Mouse (Mus musculus) lung, embryonic 16.5 days (tissue): ENCODE results near the gene Fus. TPM values are rescaled to one million over a fixed set of nuclear protein-coding genes. Genes with fewer than 3 reads are reported as not detected.
"Not testable (repeated sequence)": the region's sequence is repeated elsewhere in the genome, so short reads cannot be mapped to it uniquely, and the experiment has no call there.

Source experiments
- ATAC-seq: fragments of 200-750 bp; cut with Nextera tagmentation; 2 replicates; pipeline ENCODE4 v1.8.0; 2017; ENCODE audit warnings: low read depth, mild to moderate bottlenecking, moderate library complexity
- H3K27ac ChIP-seq: fragments of 300-500 bp; sonication (generic); 2 replicates; pipeline ENCODE4 v1.5.1; 2014; ENCODE audit warnings: mild to moderate bottlenecking, control low read depth, low read length
- H3K27me3 ChIP-seq: fragments of 300-500 bp; sonication (generic); 2 replicates; pipeline ENCODE4 v1.6.1; 2014; ENCODE audit warnings: low read depth, low read length, mixed read lengths; ENCODE audit not compliant: control insufficient read depth, insufficient read depth
- H3K36me3 ChIP-seq: fragments of 300-500 bp; sonication (generic); 2 replicates; pipeline ENCODE4 v1.6.1; 2014; ENCODE audit warnings: low read length; ENCODE audit not compliant: control insufficient read depth, insufficient read depth
- H3K4me1 ChIP-seq: fragments of 300-500 bp; sonication (generic); replicated peaks from 2 replicates; pipeline ENCODE4 v1.6.1; 2014; ENCODE audit warnings: low read length, mixed read lengths; ENCODE audit not compliant: control insufficient read depth, insufficient read depth
- H3K4me2 ChIP-seq: fragments of 300-500 bp; sonication (generic); 2 replicates; pipeline ENCODE4 v1.6.1; 2014; ENCODE audit warnings: low read depth, low read length, control low read depth
- H3K4me3 ChIP-seq: fragments of 300-500 bp; sonication (generic); 2 replicates; pipeline ENCODE4 v1.5.1; 2014; ENCODE audit warnings: mild to moderate bottlenecking, low read length, control low read depth
- H3K9ac ChIP-seq: fragments of 300-500 bp; sonication (generic); 2 replicates; pipeline ENCODE4 v1.6.1; 2014; ENCODE audit warnings: low read length, control low read depth
- H3K9me3 ChIP-seq: fragments of 300-500 bp; sonication (generic); 2 replicates; pipeline ENCODE4 v1.6.1; 2016; ENCODE audit warnings: low read length; ENCODE audit not compliant: control insufficient read depth
- WGBS: fragments of 180-500 bp; shearing (Covaris S2); extraction: QIAGEN DNeasy Blood & Tissue Kit; methylation state at CpG from one replicate; pipeline ENCODE4 v1.1.7; 2014; 5-methylcytosine and 5-hydroxymethylcytosine counted together
- polyA plus RNA-seq: library from polyadenylated mRNA; unstranded; fragments of >200 nt; fragmentation: Nextera tagmentation; extraction: Ambion mirVana; gene quantifications from 2 replicates; pipeline ENCODE4 v1.2.1, GENCODE M21; 2015

The Fus gene
- polyA plus RNA-seq, 1 experiment from 2014 or later, result 328 TPM

DNA sequence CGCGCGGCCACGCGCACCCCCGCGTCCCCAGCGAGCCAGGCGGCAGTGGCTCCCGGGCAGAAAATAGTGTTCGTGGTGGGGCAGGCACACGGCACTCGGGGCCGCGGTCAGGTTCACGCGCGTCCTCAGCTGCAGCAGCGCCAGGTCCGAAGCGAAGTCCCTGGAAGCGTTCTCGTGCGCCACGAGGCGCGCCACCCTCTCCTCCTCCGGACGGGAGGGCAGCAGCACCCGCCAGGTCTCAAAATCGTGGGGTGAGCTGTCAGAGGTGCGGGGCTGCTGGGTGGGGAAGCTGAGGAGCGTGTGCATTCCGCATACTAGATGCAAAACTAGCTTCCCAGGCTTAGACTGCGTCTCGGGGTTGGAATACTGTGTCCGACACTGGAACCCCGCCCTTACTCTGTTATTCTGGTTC, 31.5 kb upstream of the Fus start:
- peak; percentile 27 for ATAC-seq
- H3K27ac ChIP-seq, result peak overlapping the region; percentile 75

GRCm38 (mm10) chr7:127936216-127936884, 30.9 kb upstream of the Fus start:
- peak overlapping the region; percentile 99 for H3K4me2 ChIP-seq
- ATAC-seq, result no peak
- WGBS, result 49% methylated on average over 18 of the region's 18 CpGs
- no peak overlapping the region; the same call in 1 of the 2 replicates for H3K27ac ChIP-seq
- no peaks in the 10 kb centered on the region for H3K9me3 ChIP-seq
- peaks cover 35% of the 10 kb centered on the region for H3K4me1 ChIP-seq
- H3K27me3 ChIP-seq, result no peaks in the 10 kb centered on the region
- no peaks in the 10 kb centered on the region for H3K36me3 ChIP-seq
- peak overlapping the region; percentile 82 for H3K4me3 ChIP-seq
- H3K9ac ChIP-seq, result peak overlapping the region; percentile 90

More for the DNA sequence above, 31.5 kb upstream of the Fus start:
- Histone ChIP-seq H3K36me3 (no peaks in the 10 kb centered on the region), H3K9me3 (no peaks in the 10 kb centered on the region), H3K4me2 (peak overlapping the region; percentile 99), H3K9ac (peak overlapping the region; percentile 90), H3K4me3 (peak overlapping the region; percentile 82), H3K4me1 (peaks cover 39% of the 10 kb centered on the region), H3K27me3 (no peaks in the 10 kb centered on the region)
- under 1% methylated on average over 32 of the region's 38 CpGs for WGBS

DNA sequence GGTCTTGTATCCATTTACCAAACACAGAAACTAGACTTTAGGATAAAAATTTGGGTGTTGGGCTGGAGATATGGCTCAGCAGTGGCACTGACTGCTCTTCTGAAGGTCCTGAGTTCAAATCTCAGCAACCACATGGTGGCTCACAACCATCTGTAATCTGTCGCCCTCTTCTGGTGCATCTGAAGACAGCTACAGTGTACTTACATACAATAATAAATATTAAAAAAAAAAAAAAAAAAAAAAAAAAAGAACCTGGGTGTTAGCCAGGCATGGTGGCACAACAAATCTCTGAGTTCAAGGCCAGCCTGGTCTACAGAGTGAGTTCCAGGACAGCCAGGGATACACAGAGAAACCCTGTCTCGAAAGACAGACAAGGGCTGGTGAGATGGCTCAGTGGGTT, 25.2 kb upstream of the Fus start:
- not testable (repeated sequence) for H3K4me1 ChIP-seq, ATAC-seq, H3K4me3 ChIP-seq, H3K27ac ChIP-seq, H3K36me3 ChIP-seq, H3K9ac ChIP-seq, H3K9me3 ChIP-seq, H3K4me2 ChIP-seq
- H3K27me3 ChIP-seq, result peaks cover 18% of the 10 kb centered on the region; the same call in 1 of the 2 replicates
- whole genome bisulfite sequencing, result 56% methylated on average over 2 of the region's 2 CpGs

DNA sequence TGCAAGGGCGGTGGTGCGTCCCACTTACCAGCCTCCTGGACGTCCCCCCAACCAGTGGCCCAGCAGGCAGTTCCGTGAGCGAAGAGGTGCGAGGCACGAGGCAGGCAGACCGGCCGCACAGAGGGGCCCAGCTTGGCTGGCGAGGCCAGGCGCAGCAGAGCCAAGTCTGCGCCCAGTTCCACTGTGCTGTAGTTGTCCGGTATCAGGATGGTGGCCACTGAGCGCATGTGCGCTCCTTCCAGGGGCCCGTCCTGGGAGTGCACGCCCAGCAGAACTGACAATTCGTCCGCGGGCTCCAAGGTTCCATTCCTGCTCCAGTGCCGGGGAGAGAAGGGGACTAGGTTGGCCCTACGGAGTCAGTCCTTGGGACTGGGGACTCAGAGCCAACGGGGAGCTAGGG, 22.6 kb upstream of the Fus start:
- Histone ChIP-seq H3K9ac (peak overlapping the region; percentile 33; the same call in 1 of the 2 replicates), H3K27ac (no peak overlapping the region), H3K27me3 (peaks cover 18% of the 10 kb centered on the region; the same call in 1 of the 2 replicates), H3K4me2 (peak overlapping the region; percentile 42), H3K4me1 (no peaks in the 10 kb centered on the region), H3K9me3 (no peaks in the 10 kb centered on the region), H3K4me3 (peak overlapping the region; percentile 26; the same call in 1 of the 2 replicates), H3K36me3 (no peaks in the 10 kb centered on the region)
- peak; percentile 74 for ATAC-seq
- 8% methylated on average over 23 of the region's 23 CpGs for WGBS

DNA sequence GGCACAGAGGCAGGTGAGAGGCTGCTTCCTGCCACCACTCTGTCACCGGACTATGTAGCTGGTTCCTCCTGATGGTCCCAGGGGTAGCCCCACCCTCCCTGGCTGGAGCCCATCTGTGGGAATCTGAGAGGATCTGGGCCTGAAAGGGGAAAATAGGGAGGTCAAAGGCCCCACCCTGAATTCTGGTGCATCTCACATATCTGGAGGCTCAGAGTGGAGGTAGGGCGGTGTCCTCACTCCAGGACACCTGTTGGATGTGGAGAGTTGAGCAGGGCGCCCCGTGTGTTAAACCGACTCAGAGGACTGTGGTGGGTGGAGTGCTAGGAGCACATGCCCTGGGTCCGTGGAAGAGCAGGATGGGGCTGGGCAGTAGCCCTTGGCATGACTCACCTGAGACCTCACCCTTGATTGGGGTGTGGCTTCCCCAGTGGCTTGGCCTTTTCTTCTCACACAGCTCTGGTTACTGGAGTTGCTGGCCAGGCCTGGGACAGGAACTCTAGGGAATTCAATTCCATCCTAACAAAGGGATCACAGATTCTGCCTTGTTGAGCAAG, 20.7 kb upstream of the Fus start, which contains the start of gene Prss36:
Gene Prss36 (minus strand): TSS at position 256 of the 554 bp plus-strand sequence.
- peaks cover 18% of the 10 kb centered on the region; the same call in 1 of the 2 replicates for H3K27me3 ChIP-seq
- 0 out of 2 replicates have a peak, but pooled peaks have one; percentile 28 for ATAC-seq
- no peak within 1 kb of the TSS for H3K4me2 ChIP-seq
- H3K36me3 ChIP-seq, result no peaks in the 10 kb centered on the region
- H3K9ac ChIP-seq, result no peak within 1 kb of the TSS
- no peak within 1 kb of the TSS for H3K27ac ChIP-seq
- no peaks in the 10 kb centered on the region for H3K9me3 ChIP-seq
- 61% methylated on average over 6 of the region's 6 CpGs for WGBS
- no peaks in the 10 kb centered on the region for H3K4me1 ChIP-seq
- no peak within 1 kb of the TSS for H3K4me3 ChIP-seq

- 33% methylated on average over 13 of the region's 13 CpGs for WGBS
- no peak for ATAC-seq
Measured at GRCm38 (mm10) chr7:127952864-127953581, 14.2 kb upstream of the Fus start.

DNA sequence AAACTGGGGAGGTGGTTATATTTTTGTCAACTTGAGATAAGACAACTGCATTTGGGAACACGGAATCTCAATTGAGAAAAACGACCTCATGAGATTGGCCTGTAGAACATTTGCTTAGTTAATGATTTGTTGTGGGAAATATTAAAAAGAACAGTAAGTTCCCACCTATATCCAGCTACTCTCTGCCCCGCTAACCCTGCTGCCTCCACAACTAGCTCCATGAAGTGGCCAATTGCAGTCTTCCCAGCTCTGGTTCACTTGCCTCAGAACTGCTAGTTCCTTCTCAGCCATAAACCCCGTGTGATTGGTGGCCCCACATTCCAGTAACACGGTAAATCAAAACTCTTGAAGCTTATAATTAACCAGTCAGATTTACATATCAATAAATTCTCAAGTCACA, 7.9 kb upstream of the Fus start:
- no peaks in the 10 kb centered on the region for H3K36me3 ChIP-seq
- H3K9me3 ChIP-seq, result no peaks in the 10 kb centered on the region
- H3K4me2 ChIP-seq, result no peak overlapping the region
- no peak for ATAC-seq
- 48% methylated on average over 5 of the region's 5 CpGs for WGBS
- no peak overlapping the region for H3K9ac ChIP-seq
- H3K4me3 ChIP-seq, result no peak overlapping the region
- no peaks in the 10 kb centered on the region for H3K27me3 ChIP-seq
- H3K4me1 ChIP-seq, result no peaks in the 10 kb centered on the region
- H3K27ac ChIP-seq, result no peak overlapping the region

More at GRCm38 (mm10) chr7:127952864-127953581, 14.2 kb upstream of the Fus start:
- Histone ChIP-seq H3K27ac (no peak overlapping the region), H3K36me3 (no peaks in the 10 kb centered on the region), H3K4me1 (no peaks in the 10 kb centered on the region), H3K27me3 (no peaks in the 10 kb centered on the region), H3K9ac (no peak overlapping the region), H3K4me3 (no peak overlapping the region), H3K9me3 (no peaks in the 10 kb centered on the region), H3K4me2 (no peak overlapping the region)

GRCm38 (mm10) chr7:127966371-127966918, 812 bp upstream of the Fus start:
- Histone ChIP-seq H3K4me3 (peak overlapping the region; percentile 97), H3K27ac (peak overlapping the region; percentile 98), H3K4me1 (peaks cover 16% of the 10 kb centered on the region), H3K9ac (peak overlapping the region; percentile 98), H3K27me3 (no peaks in the 10 kb centered on the region), H3K36me3 (peaks cover 15% of the 10 kb centered on the region), H3K9me3 (no peaks in the 10 kb centered on the region), H3K4me2 (peak overlapping the region; percentile 81)
- ATAC-seq, result no peak
- 4% methylated on average over 10 of the region's 10 CpGs for WGBS
